Mouse (Mus musculus) cerebellum, adult 2 months (tissue): ENCODE measurements around the gene Wdr75. TPM values are rescaled to one million over a fixed set of nuclear protein-coding genes. Genes with fewer than 3 reads are reported as not detected.

Experiments
- DNase-seq, 2 experiments: peaks; one replicate each; pipeline ENCODE4 v3.0.0; 2021
- H3K27ac ChIP-seq: fragments of 200-500 bp; 2 replicates; pipeline ENCODE4 v1.5.1; 2012; ENCODE audit warnings: low read length, control low read depth, inconsistent platforms; ENCODE audit not compliant: insufficient read depth
- H3K27me3 ChIP-seq: fragments of 200-500 bp; 2 replicates; pipeline ENCODE4 v1.6.1; 2012; ENCODE audit warnings: inconsistent platforms, mild to moderate bottlenecking, low read length, moderate library complexity; ENCODE audit not compliant: control insufficient read depth, insufficient read depth
- H3K4me1 ChIP-seq: fragments of 200-500 bp; 2 replicates; pipeline ENCODE4 v1.6.1; 2011; ENCODE audit warnings: low read length; ENCODE audit not compliant: control insufficient read depth, insufficient read depth
- H3K4me3 ChIP-seq: fragments of 200-500 bp; replicated peaks from 2 replicates; pipeline ENCODE3; 2011; ENCODE audit warnings: mild to moderate bottlenecking, low read depth, low read length, control low read depth; ENCODE audit not compliant: insufficient read depth
- CTCF ChIP-seq: fragments of 200-500 bp; IDR thresholded peaks from 2 replicates; pipeline ENCODE4 v1.5.1; 2011; ENCODE audit warnings: low read depth, mild to moderate bottlenecking, control low read depth, low read length, moderate library complexity, borderline replicate concordance; ENCODE audit not compliant: insufficient read depth
- POLR2A ChIP-seq: fragments of 200-500 bp; IDR thresholded peaks from 2 replicates; pipeline ENCODE4 v1.6.1; 2011; ENCODE audit warnings: low read length, control low read depth, borderline replicate concordance; ENCODE audit not compliant: insufficient read depth
- WGBS: fragments of 180-500 bp; shearing (Covaris S2); methylation state at CpG from one replicate; pipeline ENCODE4 v1.1.7; 2018; 5-methylcytosine and 5-hydroxymethylcytosine counted together
- polyA plus RNA-seq: library from polyadenylated mRNA; depleted of rRNA; stranded (reverse); fragments of >200 nt; gene quantifications from 2 replicates; pipeline ENCODE4 v1.2.3, GENCODE M21; 2012

The Wdr75 gene
- polyA plus RNA-seq, 1 experiment, result 35.3 TPM

GRCm38 (mm10) chr1:45767533-45767932 lies 27.4 kb upstream of the Wdr75 start:
- WGBS, result 47% methylated on average over 5 of the region's 5 CpGs

DNA sequence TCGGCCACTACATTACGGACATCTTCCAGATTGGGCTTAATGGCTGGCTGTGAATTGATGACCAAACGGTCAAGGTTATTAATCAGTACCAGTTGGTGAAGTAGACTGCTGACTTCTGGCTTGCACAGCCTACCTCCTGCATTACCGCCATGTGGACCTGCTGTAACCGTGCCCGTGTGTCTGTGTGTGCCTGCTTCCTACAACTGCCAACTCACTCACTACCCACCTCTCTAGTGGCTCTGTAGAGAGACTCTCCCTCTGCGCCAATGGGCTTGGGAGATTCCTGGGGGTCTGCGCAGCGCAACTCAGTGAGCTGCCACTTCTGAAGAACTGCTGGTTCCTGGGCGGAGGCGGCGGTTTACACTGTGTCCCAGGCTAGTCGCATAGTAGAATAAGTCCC lies 25.6 kb upstream of the Wdr75 start:
- DNase-seq, result peak; percentile 20 to 49
- Histone ChIP-seq H3K4me3 (no peak overlapping the region), H3K4me1 (no peaks in the 10 kb centered on the region), H3K27ac (no peak overlapping the region), H3K27me3 (no peaks in the 10 kb centered on the region)
- TF ChIP-seq POLR2A (no peak), CTCF (no peak)
- WGBS, result 77% methylated on average over 13 of the region's 13 CpGs

More at GRCm38 (mm10) chr1:45767533-45767932, 27.4 kb upstream of the Wdr75 start:
- TF ChIP-seq CTCF, result no peak
- TF ChIP-seq POLR2A, result no peak
- no peaks in the 10 kb centered on the region for H3K27me3 ChIP-seq
- H3K27ac ChIP-seq, result no peak overlapping the region
- H3K4me3 ChIP-seq, result no peak overlapping the region
- no peaks in the 10 kb centered on the region for H3K4me1 ChIP-seq
- DNase-seq, result peak in 1 of 2 experiments; percentile 3

DNA sequence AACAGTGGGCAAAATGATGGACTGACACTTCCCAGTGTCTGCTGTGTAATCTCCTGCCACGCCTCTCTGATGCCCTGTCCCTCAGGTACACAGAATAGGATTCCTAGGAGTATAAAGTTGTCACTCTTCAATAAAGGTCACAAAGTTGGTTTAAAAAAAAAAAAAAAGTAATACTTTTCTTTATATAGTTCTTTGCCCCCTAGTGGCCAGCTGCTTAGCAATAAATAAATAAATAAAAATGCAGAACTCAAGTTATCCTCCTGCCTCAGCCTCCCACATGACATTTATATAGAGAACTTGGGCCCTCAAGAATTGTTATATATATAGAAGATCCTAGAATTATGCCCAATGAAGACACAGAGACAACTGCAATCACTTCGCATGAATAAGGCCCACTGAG lies 24.9 kb upstream of the Wdr75 start:
- H3K4me3 ChIP-seq, result no peak overlapping the region
- H3K27ac ChIP-seq, result no peak overlapping the region
- no peaks in the 10 kb centered on the region for H3K27me3 ChIP-seq
- no peaks in the 10 kb centered on the region for H3K4me1 ChIP-seq
- DNase-seq, result no peak
- WGBS, result 95% methylated on average over 2 of the region's 2 CpGs
- TF ChIP-seq CTCF (no peak), POLR2A (no peak)

DNA sequence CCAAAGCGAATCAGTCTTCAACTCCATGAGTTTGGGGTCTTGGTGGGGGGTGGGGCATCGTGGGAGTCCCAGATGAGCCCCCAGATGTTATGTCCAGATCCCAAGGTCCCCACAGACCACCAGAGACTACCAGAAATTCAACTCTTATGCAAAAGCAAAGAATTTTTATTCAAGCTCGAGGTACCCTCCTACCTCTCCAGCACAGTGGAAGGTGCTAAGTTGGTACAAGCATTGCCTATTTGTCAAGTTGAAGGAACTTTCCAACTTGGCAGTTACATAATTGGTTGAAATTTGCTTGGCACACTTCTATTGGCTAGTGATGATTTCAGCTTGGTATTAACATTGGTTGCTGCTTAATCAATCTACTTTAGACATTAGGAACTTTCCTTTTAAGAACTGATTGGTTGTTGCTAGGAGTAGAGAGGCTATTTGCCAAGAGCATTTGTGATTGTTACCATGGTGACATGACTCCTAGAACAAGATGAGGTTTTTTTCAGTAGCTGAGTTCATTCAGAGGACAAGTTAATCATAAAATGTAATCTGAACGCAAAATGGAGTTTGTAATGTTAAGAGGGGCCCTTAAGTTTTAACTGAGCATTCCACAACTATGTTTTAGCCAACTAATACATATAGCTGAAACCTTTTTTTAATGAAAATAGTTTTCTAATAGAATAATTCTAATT lies 14.2 kb upstream of the Wdr75 start:
- Histone ChIP-seq H3K27ac (no peak overlapping the region), H3K27me3 (no peaks in the 10 kb centered on the region), H3K4me1 (no peaks in the 10 kb centered on the region), H3K4me3 (no peak overlapping the region)
- DNase-seq, result no peak
- 61% methylated on average over 4 of the region's 4 CpGs for WGBS
- no peak for TF ChIP-seq POLR2A
- TF ChIP-seq CTCF, result no peak

DNA sequence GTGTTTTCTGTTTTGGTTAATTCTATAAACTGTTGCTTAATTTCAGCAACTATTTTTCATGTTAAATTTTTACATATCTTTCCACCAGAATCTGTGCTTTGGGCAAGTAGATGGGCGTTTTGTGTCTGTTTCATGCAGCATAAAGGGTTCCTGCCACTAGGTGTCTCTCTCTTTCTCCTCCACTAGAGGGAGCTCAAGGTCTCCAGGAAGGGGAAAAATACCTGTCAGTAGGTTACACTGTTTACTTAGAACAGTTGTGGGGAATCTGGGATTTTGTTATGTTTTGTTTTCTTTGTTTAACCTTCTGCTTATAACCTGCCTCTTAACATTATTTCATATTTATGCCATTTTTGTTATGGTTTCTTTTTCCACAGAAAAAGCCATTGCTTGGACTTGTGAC lies 21.9 kb downstream of the Wdr75 start:
- DNase-seq, result peak in 1 of 2 experiments; percentile 49
- Histone ChIP-seq H3K4me1 (no peaks in the 10 kb centered on the region), H3K4me3 (no peak overlapping the region), H3K27me3 (no peaks in the 10 kb centered on the region), H3K27ac (no peak overlapping the region)
- peak; percentile 53 for TF ChIP-seq CTCF
- no peak for TF ChIP-seq POLR2A
- 21% methylated on average over 1 of the region's 1 CpGs for WGBS

DNA sequence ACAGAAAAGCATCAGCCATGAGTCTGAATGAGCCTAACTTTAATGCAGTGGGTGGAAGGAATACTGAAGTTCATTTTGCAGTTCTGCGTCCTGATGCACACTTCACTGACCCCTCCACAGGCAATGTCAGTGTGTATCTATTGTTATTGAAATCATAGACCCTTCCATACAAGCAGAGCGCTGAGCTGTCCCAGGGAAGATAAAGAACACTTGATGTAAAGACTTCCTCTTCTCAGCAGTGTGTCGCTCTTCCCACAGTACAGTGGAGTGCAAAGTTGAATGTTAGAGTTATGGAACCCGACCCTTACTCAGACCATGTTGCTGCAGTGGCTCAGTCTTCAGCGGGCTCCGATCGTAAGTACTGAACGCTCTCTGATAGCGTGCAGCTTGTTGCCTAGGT lies 23.6 kb downstream of the Wdr75 start:
- whole genome bisulfite sequencing, result 30% methylated on average over 9 of the region's 9 CpGs
- DNase-seq, result no peak
- Histone ChIP-seq H3K27ac (no peak overlapping the region), H3K4me1 (no peaks in the 10 kb centered on the region), H3K4me3 (no peak overlapping the region), H3K27me3 (no peaks in the 10 kb centered on the region)
- TF ChIP-seq POLR2A (no peak), CTCF (no peak)

- 61% methylated on average over 1 of the region's 1 CpGs for WGBS
- no peak for DNase-seq
- TF ChIP-seq POLR2A (no peak), CTCF (no peak)
- no peaks in the 10 kb centered on the region for H3K27me3 ChIP-seq
- no peaks in the 10 kb centered on the region for H3K4me1 ChIP-seq
- H3K4me3 ChIP-seq, result no peak overlapping the region
- H3K27ac ChIP-seq, result no peak overlapping the region
Measured at GRCm38 (mm10) chr1:45824441-45824840, 29.5 kb downstream of the Wdr75 start.

DNA sequence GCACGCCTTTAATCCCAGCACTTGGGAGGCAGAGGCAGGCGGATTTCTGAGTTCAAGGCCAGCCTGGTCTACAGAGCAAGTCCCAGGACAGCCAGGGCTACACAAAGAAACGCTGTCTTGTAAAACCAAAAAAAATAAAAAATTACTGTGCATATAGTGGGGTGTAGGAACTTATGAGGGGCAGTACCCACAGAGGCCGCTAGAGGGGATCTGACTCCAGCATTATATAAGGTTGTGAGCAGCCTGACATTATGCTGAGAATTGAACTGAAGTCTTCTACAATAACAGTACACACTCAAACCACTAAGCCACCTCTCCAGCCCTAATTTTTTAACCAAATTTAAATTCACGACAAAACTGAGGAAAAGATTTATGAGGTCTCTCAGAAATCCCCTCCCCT lies 30.2 kb downstream of the Wdr75 start:
- Histone ChIP-seq H3K4me3 (no peak overlapping the region), H3K4me1 (no peaks in the 10 kb centered on the region), H3K27me3 (no peaks in the 10 kb centered on the region), H3K27ac (no peak overlapping the region)
- TF ChIP-seq CTCF (peak; percentile 63), POLR2A (no peak)
- 50% methylated on average over 5 of the region's 5 CpGs for WGBS
- peak; percentile 23 to 42 for DNase-seq

GRCm38 (mm10) chr1:45825630-45826029 lies 30.7 kb downstream of the Wdr75 start:
- WGBS, result 99% methylated on average over 3 of the region's 3 CpGs
- TF ChIP-seq POLR2A, result no peak
- TF ChIP-seq CTCF, result no peak
- H3K27me3 ChIP-seq, result no peaks in the 10 kb centered on the region

More at GRCm38 (mm10) chr1:45825630-45826029, 30.7 kb downstream of the Wdr75 start:
- no peak overlapping the region for H3K27ac ChIP-seq
- no peaks in the 10 kb centered on the region for H3K4me1 ChIP-seq
- DNase-seq, result no peak
- H3K4me3 ChIP-seq, result no peak overlapping the region
